Mouse (Mus musculus): ENCODE results near the gene Cyp4f40. TPM values are rescaled to one million over a fixed set of nuclear protein-coding genes. Genes with fewer than 3 reads are reported as not detected.

Gene Cyp4f40
- polyA plus RNA-seq, 1 experiment from 2014 or later: 0.04 TPM

Other genes with a start within 250 kb of the Cyp4f40 start
- 11.0 and 12.9 TPM in 2 replicates for gene Pglyrp2, start 234.7 kb upstream of the Cyp4f40 start, polyA plus RNA-seq (2015; fragmentation: Nextera tagmentation; extraction: Ambion mirVana)
- gene Cyp4f39, start 206.2 kb upstream of the Cyp4f40 start, polyA plus RNA-seq (2015; fragmentation: Nextera tagmentation; extraction: Ambion mirVana): 0.69 and 0.81 TPM in 2 replicates
- 0.62 and 0.87 TPM in 2 replicates for gene Cyp4f17, start 152.8 kb upstream of the Cyp4f40 start, polyA plus RNA-seq (2015; fragmentation: Nextera tagmentation; extraction: Ambion mirVana)
- 4.4 and 4.6 TPM in 2 replicates for gene Cyp4f16, start 122.3 kb upstream of the Cyp4f40 start, polyA plus RNA-seq (2015; fragmentation: Nextera tagmentation; extraction: Ambion mirVana)
- not detected in 2 replicates for gene Cyp4f37, start 37.6 kb upstream of the Cyp4f40 start, polyA plus RNA-seq (2015; fragmentation: Nextera tagmentation; extraction: Ambion mirVana)
- 7.1 and 9.0 TPM in 2 replicates for gene Cyp4f15, start 26.7 kb downstream of the Cyp4f40 start, polyA plus RNA-seq (2015; fragmentation: Nextera tagmentation; extraction: Ambion mirVana)
- 7.7 and 8.7 TPM in 2 replicates for gene Zfp871, start 129.4 kb downstream of the Cyp4f40 start, polyA plus RNA-seq (2015; fragmentation: Nextera tagmentation; extraction: Ambion mirVana)
- gene Zfp811, start 151.0 kb downstream of the Cyp4f40 start, polyA plus RNA-seq (2015; fragmentation: Nextera tagmentation; extraction: Ambion mirVana): 0.02 and 0.30 TPM in 2 replicates
- gene Zfp799, start 171.4 kb downstream of the Cyp4f40 start, polyA plus RNA-seq (2015; fragmentation: Nextera tagmentation; extraction: Ambion mirVana): 1.8 and 2.0 TPM in 2 replicates
- gene Zfp870, start 232.7 kb downstream of the Cyp4f40 start, polyA plus RNA-seq (2015; fragmentation: Nextera tagmentation; extraction: Ambion mirVana): 1.3 and 1.4 TPM in 2 replicates